Mouse (Mus musculus) cerebral cortex, adult 2 months (tissue): Measurements from ENCODE around the gene Tead2.

ENCODE experiments used
- WGBS: fragments of 180-500 bp; shearing (Covaris S2); methylation state at CpG from one replicate; pipeline ENCODE4 v1.1.7; 2018; 5-methylcytosine and 5-hydroxymethylcytosine counted together

Gene Tead2

DNA sequence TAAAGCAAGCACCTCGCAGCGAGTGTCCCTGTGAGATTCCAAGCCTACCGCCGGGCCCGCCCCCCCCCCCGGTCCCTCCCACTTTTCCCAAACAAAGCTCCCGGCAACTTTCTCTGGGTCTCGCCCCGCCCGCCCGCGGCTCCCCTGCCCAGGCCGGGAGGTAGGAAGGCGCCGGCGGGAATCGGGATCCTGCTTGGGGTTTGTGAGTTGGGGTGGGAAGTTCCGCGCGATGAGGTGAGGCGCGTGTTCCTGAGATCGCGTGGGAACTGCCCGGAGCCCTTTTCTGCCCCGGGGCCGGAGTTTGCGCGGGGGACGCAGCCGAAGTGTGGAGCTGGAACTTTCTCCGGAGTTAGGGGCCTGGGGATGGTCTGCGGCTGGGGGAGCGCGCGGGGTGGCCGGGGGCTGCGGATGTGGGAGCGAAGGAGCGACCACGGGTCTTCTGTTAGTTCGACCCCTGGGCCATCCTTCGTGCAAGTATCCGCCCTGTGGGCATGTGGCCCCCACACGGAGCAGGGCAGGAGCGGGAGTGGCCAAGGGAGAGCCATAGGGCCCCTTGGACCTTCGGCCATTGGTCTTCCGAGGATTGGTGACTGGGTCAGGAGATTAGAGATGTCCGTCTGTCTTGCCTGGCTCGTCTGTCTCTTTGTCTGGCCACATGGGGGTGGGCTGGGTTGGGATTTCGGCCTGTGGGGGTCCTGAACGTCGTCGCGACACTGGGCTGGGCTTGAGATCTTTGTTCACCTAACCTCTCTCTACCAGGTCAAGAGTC lies at the start of gene Tead2:
Gene Tead2, plus strand, starts transcription at position 81 of the 769 bp plus-strand sequence.
- 3% methylated on average over 55 of the region's 55 CpGs for WGBS

GRCm38 (mm10) chr7:45166950-45167401 lies 48.6 kb upstream of the Tead2 start:
- WGBS, result 18% methylated on average over 10 of the region's 10 CpGs

GRCm38 (mm10) chr7:45167761-45168445 lies 47.6 kb upstream of the Tead2 start:
- WGBS, result 6% methylated on average over 19 of the region's 19 CpGs

DNA sequence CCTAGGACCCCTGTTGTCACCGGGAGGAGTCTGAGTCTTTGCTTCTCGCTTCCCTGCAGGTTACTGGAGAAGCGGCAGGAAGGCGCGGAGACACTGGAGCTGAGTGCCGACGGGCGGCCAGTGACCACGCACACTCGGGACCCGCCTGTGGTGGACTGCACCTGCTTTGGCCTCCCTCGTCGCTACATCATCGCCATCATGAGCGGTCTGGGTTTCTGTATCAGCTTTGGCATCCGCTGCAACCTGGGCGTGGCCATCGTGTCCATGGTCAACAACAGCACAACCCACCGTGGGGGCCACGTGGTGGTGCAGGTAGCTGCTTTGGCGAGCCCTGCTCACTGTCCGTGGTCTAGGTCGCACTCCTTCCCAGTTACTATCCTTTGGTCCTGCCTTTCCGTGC lies 46.9 kb upstream of the Tead2 start:
- 7% methylated on average over 24 of the region's 24 CpGs for WGBS

GRCm38 (mm10) chr7:45169495-45169894 lies 46.1 kb upstream of the Tead2 start:
- 73% methylated on average over 3 of the region's 3 CpGs for WGBS

DNA sequence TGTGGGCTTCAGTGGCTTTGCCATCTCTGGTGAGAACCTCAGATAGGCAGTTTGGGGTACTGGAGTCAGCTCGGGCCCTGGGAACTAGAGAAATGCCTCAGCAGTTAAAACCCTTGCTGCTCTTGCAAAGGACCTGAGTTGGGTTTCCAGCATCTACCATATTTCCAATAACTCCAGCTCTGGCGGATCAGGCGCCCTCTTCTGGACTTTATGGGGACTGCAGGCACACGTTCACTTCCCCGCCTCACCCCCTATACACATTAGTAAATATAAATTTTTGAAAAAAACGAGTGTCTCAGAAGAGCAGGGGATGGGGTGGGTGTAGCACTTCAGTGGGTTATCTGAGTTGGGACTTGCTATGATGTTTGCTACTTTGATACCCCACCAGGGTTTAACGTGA lies 42.6 kb upstream of the Tead2 start:
- WGBS, result 52% methylated on average over 7 of the region's 7 CpGs

DNA sequence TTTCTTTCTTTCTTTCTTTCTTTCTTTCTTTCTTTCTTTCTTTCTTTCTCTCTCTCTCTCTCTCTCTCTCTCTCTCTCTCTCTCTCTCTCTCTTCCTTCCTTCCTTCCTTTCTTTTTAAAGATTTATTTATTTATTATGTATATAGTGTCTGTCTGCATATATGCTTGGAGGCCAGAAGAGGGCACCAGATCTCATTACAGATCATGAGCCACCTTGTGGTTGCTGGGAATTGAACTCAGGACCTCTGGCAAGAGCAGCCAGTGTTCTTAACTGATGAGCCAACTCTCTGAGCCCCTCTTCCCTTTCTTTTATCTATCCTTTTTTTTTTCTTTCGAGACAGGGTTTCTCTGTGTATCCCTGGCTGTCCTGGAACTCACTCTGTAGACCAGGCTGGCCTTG lies 41.8 kb upstream of the Tead2 start:
- 67% methylated on average over 1 of the region's 1 CpGs for WGBS

DNA sequence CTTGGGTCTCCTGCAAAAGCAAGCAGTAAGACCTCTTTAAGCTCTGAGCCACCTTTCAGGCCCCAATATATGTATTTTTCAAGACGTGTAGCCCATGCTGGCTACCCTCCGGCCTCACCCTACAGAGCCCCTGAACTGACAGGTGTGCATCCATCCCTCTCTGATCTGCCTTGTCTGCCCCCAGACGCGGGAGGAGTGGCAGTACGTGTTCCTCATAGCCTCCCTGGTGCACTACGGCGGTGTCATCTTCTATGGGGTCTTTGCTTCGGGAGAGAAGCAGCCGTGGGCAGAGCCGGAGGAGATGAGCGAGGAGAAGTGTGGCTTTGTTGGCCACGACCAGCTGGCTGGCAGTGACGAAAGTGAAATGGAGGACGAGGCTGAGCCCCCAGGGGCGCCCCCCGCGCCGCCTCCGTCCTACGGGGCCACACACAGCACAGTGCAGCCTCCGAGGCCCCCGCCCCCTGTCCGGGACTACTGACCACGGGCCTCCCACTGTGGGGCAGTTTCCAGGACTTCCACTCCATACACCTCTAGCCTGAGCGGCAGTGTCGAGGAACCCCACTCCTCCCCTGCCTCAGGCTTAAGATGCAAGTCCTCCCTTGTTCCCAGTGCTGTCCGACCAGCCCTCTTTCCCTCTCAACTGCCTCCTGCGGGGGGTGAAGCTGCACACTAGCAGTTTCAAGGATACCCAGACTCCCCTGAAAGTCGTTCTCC lies 40.8 kb upstream of the Tead2 start:
- WGBS, result 6% methylated on average over 29 of the region's 29 CpGs

DNA sequence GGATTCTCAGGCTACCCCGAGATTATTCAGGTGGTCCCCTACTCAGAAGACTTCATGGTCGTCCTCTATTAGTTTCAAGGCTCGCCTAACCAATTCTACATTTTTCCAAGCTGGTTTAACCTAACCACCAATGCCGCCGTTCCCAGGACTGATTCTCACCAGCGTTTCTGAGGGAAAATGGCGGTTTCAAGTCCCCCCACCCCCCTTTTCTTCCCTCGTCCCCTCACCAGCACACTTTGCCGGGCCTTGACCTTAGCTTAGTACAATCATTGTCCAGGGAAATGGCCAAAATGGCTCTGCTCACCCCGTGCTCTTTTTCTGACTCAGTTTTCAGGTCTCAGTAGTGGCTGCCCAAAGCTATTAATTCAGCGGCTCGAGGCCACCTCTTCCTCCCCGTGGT lies 40.2 kb upstream of the Tead2 start:
- 8% methylated on average over 13 of the region's 13 CpGs for WGBS

DNA sequence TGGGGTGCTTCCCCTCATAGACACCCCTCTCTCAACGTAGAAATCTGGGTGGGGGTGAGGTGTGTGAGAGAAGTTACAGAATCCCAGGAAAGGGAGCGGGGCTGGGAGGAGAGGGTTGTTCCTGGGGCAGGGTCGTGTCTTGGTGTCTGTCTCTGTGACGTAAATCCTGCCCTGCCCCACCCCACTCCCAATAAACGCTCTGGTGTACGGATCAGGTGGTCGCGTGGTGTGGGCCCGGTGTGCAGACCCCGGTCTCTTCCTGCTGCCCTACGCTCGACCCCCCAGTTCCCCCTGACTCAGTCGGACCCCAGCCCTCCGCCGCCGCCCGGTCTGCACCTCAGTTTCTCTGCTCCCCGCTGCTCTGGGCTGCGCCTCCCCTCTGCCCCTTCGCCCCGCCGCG lies 39.6 kb upstream of the Tead2 start:
- 3% methylated on average over 23 of the region's 23 CpGs for WGBS

GRCm38 (mm10) chr7:45176356-45176755 lies 39.2 kb upstream of the Tead2 start:
- 3% methylated on average over 31 of the region's 31 CpGs for WGBS

DNA sequence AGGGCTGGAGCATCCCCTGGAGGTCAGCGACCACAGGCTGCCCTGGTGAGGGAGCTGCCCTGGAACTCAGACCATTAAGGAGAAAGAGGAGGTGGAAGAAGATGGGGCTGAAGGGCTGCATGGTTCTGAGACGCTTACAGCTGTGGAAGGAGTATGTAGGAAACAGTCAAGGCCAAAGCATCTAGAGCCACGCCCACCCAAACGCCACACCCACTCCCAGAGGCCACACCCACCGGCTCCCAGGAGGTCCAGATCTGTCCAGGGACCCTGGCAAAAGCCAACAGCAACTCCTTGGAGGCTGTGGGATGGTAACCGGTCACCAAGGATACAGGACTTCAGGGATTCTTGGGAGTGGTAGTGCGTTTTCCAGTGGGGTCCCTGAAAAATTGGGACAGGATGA lies 37.0 kb upstream of the Tead2 start:
- 27% methylated on average over 7 of the region's 7 CpGs for WGBS

- WGBS, result 43% methylated on average over 7 of the region's 7 CpGs
Observed at GRCm38 (mm10) chr7:45179469-45179868, 36.1 kb upstream of the Tead2 start, which contains the start of gene Gfy. Gene Gfy, minus strand, starts transcription at chr7:45179569.

DNA sequence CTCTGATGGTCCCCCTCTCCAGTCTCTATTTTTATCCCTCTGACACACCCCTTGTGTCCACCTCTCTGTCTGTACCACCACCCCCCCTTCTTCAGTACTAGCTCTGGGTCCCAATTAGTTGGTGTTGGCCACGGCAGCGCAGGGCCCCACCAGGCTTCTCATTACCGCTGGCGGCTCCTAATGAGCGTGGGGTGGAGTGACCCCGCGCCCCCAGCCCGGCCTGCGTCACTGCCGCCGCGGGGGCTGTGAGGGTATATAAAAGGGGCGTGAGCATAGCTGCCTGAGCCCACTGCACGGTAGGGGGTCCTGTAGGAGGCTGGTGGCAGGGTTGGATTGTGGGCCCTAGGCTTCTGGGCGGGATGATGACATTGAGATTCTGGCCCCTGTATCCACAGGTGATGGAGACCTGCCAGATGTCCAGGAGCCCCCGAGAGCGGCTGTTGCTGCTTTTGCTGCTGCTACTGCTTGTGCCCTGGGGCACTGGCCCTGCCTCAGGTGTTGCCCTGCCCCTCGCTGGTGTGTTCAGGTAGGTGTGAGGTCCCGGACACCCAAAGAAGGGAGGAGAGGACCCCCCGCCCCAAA lies 34.6 kb upstream of the Tead2 start, which contains the start of gene Pth2:
Gene Pth2, plus strand, starts transcription at position 100 of the 582 bp plus-strand sequence.
- WGBS, result 21% methylated on average over 20 of the region's 20 CpGs

GRCm38 (mm10) chr7:45181540-45181939 lies 34.0 kb upstream of the Tead2 start:
- 3% methylated on average over 35 of the region's 35 CpGs for WGBS

DNA sequence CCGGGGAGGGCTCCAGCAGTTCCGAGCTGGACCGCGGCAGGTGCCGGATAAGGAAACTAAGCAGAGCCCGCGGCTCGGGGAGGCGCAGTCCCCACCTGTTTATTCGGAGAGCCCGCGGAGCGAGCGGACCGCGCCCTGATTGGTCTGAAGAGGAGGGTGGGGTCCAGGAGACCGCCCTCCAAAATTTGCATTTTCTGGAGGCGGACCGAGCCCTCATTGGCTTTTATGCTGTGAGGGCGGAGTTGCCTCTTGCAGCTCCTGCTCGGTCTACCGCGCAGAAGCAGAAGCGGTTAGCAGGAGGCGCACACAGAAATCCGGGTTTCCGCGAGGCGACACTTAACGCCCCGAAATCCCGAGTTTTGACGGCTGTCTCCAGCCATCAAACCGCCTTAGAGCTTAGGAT lies 33.4 kb upstream of the Tead2 start:
- under 1% methylated on average over 34 of the region's 34 CpGs for WGBS

DNA sequence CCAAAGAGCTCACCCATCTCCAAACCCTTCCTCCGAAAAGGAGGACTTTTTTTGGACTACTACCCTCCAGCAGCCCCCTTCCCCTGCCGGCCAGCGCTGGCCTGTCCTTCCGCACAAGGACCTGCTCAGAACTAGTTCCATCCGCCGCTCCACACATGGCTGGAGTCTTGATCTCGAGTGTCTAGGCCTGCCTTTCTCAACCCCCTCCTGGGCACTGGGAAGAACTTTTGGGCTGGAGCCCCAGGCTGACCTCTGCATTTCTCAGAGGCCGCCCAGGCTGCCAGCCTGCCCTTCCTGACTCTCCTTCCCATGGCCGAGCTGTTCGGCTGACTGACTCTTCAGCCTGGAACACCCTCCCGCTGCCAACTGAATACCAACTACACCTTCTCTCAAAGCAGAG lies 32.9 kb upstream of the Tead2 start:
- 12% methylated on average over 11 of the region's 11 CpGs for WGBS

DNA sequence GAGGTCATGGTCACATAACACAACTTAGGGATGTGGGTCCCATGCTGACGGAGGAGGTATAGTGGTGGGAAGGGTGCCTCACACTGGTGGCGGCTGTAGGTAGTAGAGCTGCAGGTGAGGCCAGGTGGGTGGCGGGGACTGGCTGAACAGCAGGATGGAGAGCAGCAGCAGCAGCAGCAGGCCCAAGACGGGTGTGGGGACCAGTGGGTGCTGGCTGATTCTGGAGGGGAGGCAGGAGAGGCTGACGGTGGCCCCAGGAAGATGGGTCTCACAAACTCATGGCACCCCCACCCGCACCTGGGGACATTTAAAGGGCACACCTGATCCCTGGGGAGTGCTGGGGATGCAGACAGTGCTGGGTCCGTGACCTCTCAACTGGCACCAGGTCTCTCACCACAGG lies 31.9 kb upstream of the Tead2 start:
- WGBS, result 79% methylated on average over 7 of the region's 7 CpGs

- 70% methylated on average over 7 of the region's 7 CpGs for WGBS
Observed at GRCm38 (mm10) chr7:45185921-45186320, 29.6 kb upstream of the Tead2 start.

DNA sequence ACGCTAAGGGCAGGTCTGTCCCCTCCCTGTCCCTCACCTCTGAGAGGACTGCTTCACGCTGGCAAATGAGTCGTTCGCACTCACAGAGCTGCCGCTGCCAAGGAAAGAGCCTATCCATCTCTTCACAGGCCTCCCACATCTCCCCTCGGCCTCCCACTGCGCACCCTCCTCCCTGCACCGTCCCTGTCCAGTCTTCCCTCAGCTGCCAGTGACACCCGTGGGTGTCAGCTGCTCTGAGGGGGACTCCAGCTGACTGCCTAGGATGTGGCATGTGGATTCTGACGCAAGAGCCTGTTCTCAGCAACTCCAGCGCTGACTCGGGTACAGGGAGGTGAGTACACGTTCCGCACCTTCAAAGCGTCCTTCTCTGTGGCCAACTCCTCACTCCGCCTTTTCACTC lies 26.0 kb upstream of the Tead2 start:
- WGBS, result 36% methylated on average over 16 of the region's 16 CpGs

DNA sequence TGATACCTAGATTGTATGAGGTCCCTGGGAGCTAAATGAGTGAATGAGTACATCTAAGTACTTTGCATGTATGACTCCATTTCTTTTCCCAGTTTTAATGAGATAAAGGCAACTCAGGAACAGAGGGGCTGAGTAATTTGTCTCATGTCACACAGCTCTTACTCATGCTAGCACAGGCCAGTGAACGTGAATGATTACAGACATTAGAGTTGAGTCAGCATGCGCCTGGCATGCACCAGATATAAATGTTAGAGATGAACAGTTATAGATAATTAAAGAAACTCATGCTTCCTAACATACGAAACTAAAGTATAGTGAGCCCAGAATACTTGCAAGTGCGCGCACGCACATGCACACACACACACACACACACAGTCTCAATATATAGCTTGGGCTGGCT lies 25.4 kb upstream of the Tead2 start:
- 57% methylated on average over 6 of the region's 6 CpGs for WGBS

GRCm38 (mm10) chr7:45191161-45191560 lies 24.4 kb upstream of the Tead2 start:
- WGBS, result 70% methylated on average over 2 of the region's 2 CpGs
